Mouse (Mus musculus) midbrain, embryonic 15.5 days (tissue): ENCODE results near the gene Stard3. TPM values are rescaled to one million over a fixed set of nuclear protein-coding genes. Genes with fewer than 3 reads are reported as not detected.

ENCODE experiments used
- ATAC-seq: fragments of 200-750 bp; cut with Nextera tagmentation; replicated peaks from 2 replicates; pipeline ENCODE4 v1.8.0; 2017; ENCODE audit warnings: moderate TSS enrichment
- H3K27ac ChIP-seq: fragments of 300-500 bp; sonication (generic); 2 replicates; pipeline ENCODE4 v1.5.1; 2015; ENCODE audit warnings: mild to moderate bottlenecking, inconsistent platforms
- H3K27me3 ChIP-seq: fragments of 300-500 bp; sonication (generic); replicated peaks from 2 replicates; pipeline ENCODE4 v1.6.1; 2015; ENCODE audit warnings: inconsistent platforms
- H3K36me3 ChIP-seq: fragments of 300-500 bp; sonication (generic); replicated peaks from 2 replicates; pipeline ENCODE4 v1.6.1; 2015; ENCODE audit warnings: inconsistent platforms
- H3K4me1 ChIP-seq: fragments of 300-500 bp; sonication (generic); 2 replicates; pipeline ENCODE4 v1.6.1; 2015; ENCODE audit warnings: inconsistent platforms
- H3K4me2 ChIP-seq: fragments of 300-500 bp; sonication (generic); 2 replicates; pipeline ENCODE4 v1.6.1; 2015; ENCODE audit warnings: inconsistent platforms, mild to moderate bottlenecking, moderate library complexity
- H3K4me3 ChIP-seq: fragments of 300-500 bp; sonication (generic); 2 replicates; pipeline ENCODE4 v1.5.1; 2015; ENCODE audit warnings: mild to moderate bottlenecking, inconsistent platforms
- H3K9ac ChIP-seq: fragments of 300-500 bp; sonication (generic); 2 replicates; pipeline ENCODE4 v1.6.1; 2015; ENCODE audit warnings: mild to moderate bottlenecking, inconsistent platforms
- H3K9me3 ChIP-seq: fragments of 300-500 bp; sonication (generic); 2 replicates; pipeline ENCODE4 v1.6.1; 2016; ENCODE audit warnings: inconsistent platforms
- WGBS: fragments of 180-500 bp; shearing (Covaris S2); methylation state at CpG from one replicate; pipeline ENCODE4 v1.1.7; 2015; ENCODE audit warnings: mixed read lengths; 5-methylcytosine and 5-hydroxymethylcytosine counted together
- polyA plus RNA-seq: library from polyadenylated mRNA; unstranded; fragments of >200 nt; fragmentation: Nextera tagmentation; extraction: Ambion mirVana; gene quantifications from 2 replicates; pipeline ENCODE4 v1.2.1, GENCODE M21; 2015

Gene Stard3
- polyA plus RNA-seq, 1 experiment from 2014 or later = 44.6 TPM

DNA sequence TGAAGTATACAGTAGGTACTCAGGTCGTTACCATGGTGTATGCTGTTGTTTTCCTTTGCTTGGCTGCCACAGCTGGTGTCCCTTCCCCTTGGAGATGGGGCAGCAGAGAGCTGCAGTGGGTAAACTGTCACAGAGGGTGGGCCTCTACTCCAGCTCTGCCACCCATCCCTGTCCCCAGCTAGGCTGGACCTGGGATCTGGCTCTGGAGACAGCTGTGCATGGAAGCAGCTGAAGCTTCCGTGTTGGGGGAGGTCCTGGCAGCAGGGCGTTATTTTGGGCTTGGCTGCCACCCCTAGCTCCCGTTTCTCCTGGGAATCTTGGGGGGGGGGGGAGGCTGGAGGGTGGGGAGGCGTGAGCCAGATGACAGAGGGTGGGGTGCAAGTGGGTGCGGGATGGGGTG, 60.1 kb downstream of the Stard3 start:
- no peak overlapping the region for H3K27ac ChIP-seq
- H3K27me3 ChIP-seq = peaks cover 3% of the 10 kb centered on the region; the same call in 1 of the 2 replicates
- no peak for ATAC-seq
- WGBS = 75% methylated on average over 5 of the region's 6 CpGs
- no peak overlapping the region for H3K4me3 ChIP-seq
- no peak overlapping the region for H3K4me2 ChIP-seq
- H3K9ac ChIP-seq = no peak overlapping the region
- no peaks in the 10 kb centered on the region for H3K9me3 ChIP-seq
- H3K36me3 ChIP-seq = no peaks in the 10 kb centered on the region
- peaks cover 5% of the 10 kb centered on the region; the same call in 1 of the 2 replicates for H3K4me1 ChIP-seq

DNA sequence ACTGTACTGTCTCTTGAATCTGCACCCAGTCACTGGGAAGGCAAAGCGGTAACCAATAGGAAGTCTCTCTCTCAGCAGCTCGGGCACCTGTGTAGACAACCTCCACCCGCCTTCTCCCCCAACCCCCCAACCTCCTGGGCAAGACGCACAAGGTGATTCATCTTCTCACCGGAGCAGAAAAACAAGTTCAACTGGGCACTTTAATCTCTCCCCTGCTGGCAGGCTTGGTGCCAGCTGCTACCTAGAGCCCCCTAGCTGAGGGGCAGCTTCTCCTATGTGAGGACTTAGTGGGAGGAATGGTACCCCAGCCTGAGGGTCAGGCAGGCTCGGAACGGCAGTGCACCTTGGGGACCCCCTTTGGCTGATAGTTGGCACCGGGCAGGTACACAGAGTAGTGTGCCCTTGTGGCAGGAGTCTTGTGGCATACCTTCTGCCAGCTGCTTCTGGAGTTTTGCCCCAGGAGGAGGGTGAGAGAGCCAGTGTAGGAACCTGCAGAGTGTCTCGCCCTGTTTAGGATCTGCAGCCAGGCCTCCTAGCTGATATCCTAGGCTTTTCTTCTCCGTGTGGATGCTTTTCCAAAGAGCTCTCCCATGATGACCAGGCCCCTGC, 60.9 kb downstream of the Stard3 start:
- 80% methylated on average over 10 of the region's 10 CpGs for WGBS
- Histone ChIP-seq H3K4me3 (no peak overlapping the region), H3K4me2 (no peak overlapping the region), H3K9ac (no peak overlapping the region), H3K27me3 (no peaks in the 10 kb centered on the region; the same call in 1 of the 2 replicates), H3K27ac (no peak overlapping the region), H3K36me3 (no peaks in the 10 kb centered on the region), H3K9me3 (no peaks in the 10 kb centered on the region), H3K4me1 (peaks cover under 1% of the 10 kb centered on the region; the same call in 1 of the 2 replicates)
- ATAC-seq = no peak

DNA sequence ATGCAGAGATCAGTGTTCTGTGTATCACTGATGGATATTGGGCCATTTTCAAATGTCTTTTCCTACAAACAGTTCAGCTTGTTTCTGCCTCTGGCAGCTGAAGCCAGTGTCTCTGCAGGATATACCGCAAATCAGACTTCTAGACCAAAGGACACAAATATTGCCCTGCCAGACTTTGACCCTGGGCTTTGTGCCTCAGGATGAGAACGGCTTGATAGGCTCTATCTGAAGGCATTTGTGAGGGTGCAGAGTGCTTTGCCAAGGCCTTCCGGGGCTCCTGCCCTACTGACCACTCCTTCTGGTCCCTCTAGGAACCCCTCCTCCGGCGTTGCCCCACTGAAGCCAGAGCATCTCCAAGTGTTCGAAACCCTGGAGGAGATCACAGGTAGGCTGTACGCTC, 68.4 kb downstream of the Stard3 start:
- H3K4me3 ChIP-seq = no peak overlapping the region
- no peak overlapping the region for H3K9ac ChIP-seq
- H3K4me2 ChIP-seq = no peak overlapping the region
- H3K9me3 ChIP-seq = no peaks in the 10 kb centered on the region
- no peak for ATAC-seq
- no peaks in the 10 kb centered on the region for H3K27me3 ChIP-seq
- H3K27ac ChIP-seq = no peak overlapping the region
- no peaks in the 10 kb centered on the region for H3K36me3 ChIP-seq
- 94% methylated on average over 7 of the region's 7 CpGs for WGBS
- H3K4me1 ChIP-seq = no peaks in the 10 kb centered on the region

DNA sequence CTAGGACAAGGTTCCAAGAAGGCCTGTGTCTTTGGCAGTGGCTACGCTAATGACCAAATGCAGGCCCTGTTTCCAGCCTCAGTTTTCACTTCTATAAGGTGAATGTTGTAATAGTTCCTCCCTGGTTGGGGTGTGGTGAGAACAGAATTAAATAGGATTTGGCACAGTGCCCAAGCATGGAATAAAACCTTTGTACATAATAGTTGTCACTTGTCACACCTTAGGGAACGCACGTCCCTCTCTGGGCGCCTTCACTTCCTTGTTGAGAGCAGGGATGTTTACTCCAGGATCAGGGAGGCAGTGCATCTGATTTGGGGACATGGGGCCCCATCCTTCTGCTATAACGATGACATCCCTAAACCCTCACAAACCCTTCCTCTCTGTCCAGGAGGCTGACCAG, 70.3 kb downstream of the Stard3 start:
- Histone ChIP-seq H3K9ac (no peak overlapping the region), H3K4me1 (no peaks in the 10 kb centered on the region), H3K4me3 (no peak overlapping the region), H3K9me3 (no peaks in the 10 kb centered on the region), H3K36me3 (no peaks in the 10 kb centered on the region), H3K4me2 (no peak overlapping the region), H3K27ac (no peak overlapping the region), H3K27me3 (no peaks in the 10 kb centered on the region)
- ATAC-seq = no peak
- WGBS = 77% methylated on average over 5 of the region's 5 CpGs

Other genes starting within 250 kb of the Stard3 start
- 32.8 and 33.2 TPM in 2 replicates for gene Fbxl20, start 208.0 kb upstream of the Stard3 start, polyA plus RNA-seq
- gene Med1, start 165.1 kb upstream of the Stard3 start, polyA plus RNA-seq = 57.4 and 57.8 TPM in 2 replicates
- gene Cdk12, start 155.3 kb upstream of the Stard3 start, polyA plus RNA-seq = 9.5 and 9.7 TPM in 2 replicates
- gene Neurod2, start 28.7 kb upstream of the Stard3 start, polyA plus RNA-seq = 6.5 and 9.0 TPM in 2 replicates
- 2.0 and 4.0 TPM in 2 replicates for gene Ppp1r1b, start 10.0 kb upstream of the Stard3 start, polyA plus RNA-seq
- gene Tcap, start 25.4 kb downstream of the Stard3 start, polyA plus RNA-seq = 0.43 TPM in 1 of 2 replicates, not detected in the other
- 1.2 and 1.3 TPM in 2 replicates for gene Pnmt, start 28.1 kb downstream of the Stard3 start, polyA plus RNA-seq
- gene Pgap3, start 42.1 kb downstream of the Stard3 start, polyA plus RNA-seq = 9.6 and 9.9 TPM in 2 replicates
- gene Erbb2, start 54.1 kb downstream of the Stard3 start, polyA plus RNA-seq = 6.8 and 7.7 TPM in 2 replicates
- gene Mien1, start 80.6 kb downstream of the Stard3 start, polyA plus RNA-seq = 233 and 238 TPM in 2 replicates
- gene Grb7, start 88.0 kb downstream of the Stard3 start, polyA plus RNA-seq = 0.80 and 1.1 TPM in 2 replicates
- 0.04 TPM in 1 of 2 replicates, not detected in the other for gene Ikzf3, start 187.7 kb downstream of the Stard3 start, polyA plus RNA-seq
- gene Zpbp2, start 192.7 kb downstream of the Stard3 start, polyA plus RNA-seq = 0.14 TPM in 1 of 2 replicates, not detected in the other
- gene Ormdl3, start 229.0 kb downstream of the Stard3 start, polyA plus RNA-seq = 120 TPM in 2 replicates
- gene Lrrc3c, start 239.9 kb downstream of the Stard3 start, polyA plus RNA-seq = not detected in 2 replicates